Mouse (Mus musculus) natural killer cell, adult 2 months (primary cell): ENCODE measurements around the gene Lexm.
A peak's percentile ranks its signal among the peaks of the same experiment; 100 is the strongest.

ENCODE experiments used
- DNase-seq, 2 experiments: peaks; one replicate each; pipeline ENCODE4 v3.0.0; 2022; ENCODE audit warnings: low spot score in 2 of 2

The Lexm gene

GRCm38 (mm10) chr4:106624271-106624670 lies 7.2 kb upstream of the Lexm start:
- DNase-seq = no peak

GRCm38 (mm10) chr4:106622712-106623111 lies 5.7 kb upstream of the Lexm start:
- DNase-seq = no peak

DNA sequence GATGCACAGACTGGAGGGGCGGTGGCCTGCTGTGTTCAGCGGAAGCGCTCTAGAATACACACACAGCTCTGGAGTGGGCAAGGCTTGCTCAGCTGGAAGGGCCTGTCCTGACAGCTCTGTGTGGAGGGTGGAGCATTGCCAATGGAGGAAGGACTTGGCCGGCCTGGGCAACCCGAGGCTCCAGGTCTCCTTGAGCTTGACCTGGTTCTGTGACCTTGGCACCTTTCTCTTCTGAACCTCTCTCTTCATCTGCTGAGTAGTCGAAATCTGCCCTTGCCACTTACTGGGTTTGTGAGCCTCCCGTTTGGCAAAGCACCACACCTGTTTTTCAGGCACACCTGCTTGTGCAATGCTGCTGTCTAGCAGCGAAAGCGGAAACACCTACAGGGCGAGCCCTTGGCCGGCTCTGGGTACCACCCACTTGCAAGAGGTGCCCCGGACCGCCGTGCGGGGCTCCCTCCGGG lies 5.0 kb upstream of the Lexm start, which contains the start of gene Ttc22:
Ttc22 (plus strand) TSS at position 403 of the 464 bp plus-strand sequence.
- no peak for DNase-seq

- no peak for DNase-seq
Measured at GRCm38 (mm10) chr4:106621428-106621827, 4.4 kb upstream of the Lexm start.

- DNase-seq = no peak
Measured at GRCm38 (mm10) chr4:106618898-106619297, 1.9 kb upstream of the Lexm start.

- DNase-seq = no peak
Measured at GRCm38 (mm10) chr4:106615637-106616036, 1.4 kb downstream of the Lexm start.

DNA sequence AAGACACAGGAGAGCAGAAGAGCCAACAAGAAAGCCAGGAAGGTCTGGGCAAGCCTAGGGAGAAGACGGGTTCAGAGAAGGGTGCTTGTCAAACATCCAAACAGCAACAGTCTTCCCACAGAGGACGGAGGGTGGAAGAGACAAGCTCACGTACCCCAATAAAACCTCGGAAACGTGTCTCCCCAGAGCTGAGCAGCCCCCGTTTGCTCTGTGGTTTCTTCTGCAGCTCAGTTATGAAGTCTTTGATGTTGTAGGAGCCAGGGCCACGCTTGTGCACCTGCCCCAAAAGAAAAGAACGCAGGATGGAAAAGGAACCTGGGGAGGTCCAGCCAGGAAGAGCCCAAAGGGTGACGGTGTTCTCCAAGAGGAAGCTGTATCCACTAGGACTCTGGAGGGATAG lies 2.2 kb downstream of the Lexm start:
- DNase-seq = no peak

GRCm38 (mm10) chr4:106614180-106614797 lies 2.8 kb downstream of the Lexm start:
- peak in 1 of 2 experiments; percentile 42 for DNase-seq

- DNase-seq = no peak
Measured at GRCm38 (mm10) chr4:106613560-106613959, 3.5 kb downstream of the Lexm start.

DNA sequence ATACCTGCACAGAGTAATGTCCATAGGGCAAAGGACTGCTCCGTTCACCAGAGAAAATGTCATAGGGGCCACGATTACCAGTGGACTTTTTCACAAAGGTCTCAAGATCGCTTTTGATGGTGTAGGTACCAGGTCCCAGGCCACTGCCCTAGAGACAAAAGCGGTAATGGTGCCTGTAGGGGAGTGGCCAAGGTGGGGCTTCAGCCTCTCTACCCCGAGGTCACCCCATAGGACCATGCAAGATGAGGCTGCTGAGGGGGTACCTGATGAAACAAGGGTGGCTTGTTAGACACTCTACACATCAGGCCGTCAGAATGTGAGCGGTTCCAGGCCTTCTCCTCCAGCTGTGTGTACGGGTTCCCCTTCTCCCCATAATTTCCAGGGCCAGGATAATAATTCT lies 3.9 kb downstream of the Lexm start:
- DNase-seq = no peak

DNA sequence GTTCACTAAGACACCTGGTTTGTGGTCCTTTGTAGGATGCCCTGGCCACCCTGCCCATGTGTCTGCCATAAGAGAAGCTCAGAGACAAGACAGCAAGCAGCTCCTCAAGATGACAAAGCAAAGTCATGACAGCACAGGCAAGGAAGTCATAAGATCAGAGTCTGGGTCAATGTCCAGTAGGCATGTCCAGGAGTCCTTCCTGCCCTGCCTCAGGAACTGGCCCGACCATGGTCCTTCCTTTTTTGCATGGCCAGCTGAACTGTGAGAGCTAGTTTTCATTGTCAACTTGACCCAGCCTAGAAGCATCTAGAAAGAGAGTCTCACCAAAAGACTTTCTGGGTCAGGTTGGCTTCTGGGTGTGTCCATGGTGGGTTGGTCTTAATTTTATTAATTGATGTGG lies 9.1 kb downstream of the Lexm start:
- DNase-seq = no peak

DNA sequence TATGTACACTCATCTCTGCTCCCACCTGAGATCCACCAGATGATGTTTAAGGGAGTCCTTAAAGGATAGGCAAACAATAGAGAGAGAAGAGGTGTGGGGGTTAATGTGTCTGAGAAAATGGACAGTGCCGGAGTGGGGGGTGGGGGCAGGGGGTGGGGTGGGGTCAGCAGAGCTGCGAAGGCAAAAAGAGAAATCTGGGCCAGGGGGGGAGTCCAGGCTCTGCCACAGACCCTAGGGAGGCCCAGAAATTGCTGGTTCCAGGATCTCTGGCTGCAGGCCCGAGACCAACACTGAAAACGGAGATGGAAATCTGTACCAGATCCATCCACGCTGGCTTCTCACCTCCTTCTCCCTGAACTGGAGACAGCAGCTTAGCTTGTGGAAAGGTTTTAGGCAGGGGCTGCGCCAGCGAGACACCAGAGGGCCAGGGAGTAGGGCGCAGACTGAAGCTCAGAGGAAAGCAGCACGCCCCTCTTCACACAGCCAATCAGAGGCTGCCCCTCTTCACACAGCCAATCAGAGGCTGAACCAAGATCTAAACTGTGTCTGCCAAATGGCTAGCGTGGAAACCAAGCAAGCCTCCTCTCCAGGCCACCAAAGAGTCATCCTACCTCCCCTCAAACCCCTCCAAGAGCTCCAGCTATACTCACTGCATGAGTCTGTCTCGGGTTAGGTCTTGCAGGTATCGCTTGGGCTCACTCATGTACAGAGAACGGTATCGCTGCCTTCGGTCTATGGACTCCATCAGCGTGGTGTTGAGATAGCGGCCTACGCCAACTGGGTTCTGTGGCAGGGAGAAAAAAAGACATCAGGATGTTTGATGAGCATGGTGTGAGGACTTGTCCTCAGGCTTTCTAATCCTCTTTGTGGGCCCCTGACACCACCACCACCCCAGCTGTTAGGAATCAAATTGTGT lies 10.1 kb downstream of the Lexm start:
- DNase-seq = no peak

DNA sequence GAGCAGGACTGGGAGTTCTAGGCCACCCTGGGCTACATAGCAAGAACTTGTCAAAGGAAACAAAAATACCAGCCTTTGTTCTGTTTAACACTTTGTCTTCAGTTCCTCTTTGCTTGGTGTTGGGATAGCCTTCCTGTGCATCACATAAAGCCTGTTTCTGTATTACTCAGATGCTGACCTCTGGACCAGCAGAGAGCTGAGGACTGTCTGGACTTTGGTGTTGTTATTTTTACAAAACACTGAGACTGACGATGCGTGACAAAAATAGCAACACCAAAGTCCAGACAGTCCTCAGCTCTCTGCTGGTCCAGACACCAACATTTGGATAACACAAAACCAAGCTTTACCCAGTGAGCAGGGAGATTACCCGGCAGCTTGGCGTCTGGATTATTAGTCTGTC lies 16.3 kb downstream of the Lexm start:
- no peak for DNase-seq

DNA sequence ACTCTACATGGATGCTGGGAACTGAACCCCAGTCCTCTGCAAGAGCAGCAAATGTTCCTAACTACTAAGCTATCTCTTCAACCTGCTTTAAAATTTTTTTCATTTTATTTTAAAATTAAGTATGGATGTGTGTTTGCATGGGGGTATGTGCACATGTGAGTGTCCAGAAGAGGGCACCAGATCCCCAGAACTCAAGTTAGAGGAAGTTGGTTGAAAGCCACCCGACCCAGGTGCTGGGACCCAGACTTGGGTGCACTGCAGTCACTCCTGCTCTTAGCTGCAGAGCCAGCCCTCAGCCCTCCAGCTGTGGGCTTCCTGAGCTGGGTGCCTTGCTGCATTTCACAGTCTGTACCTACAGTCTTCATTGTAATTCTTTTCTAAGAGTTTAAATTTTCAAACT lies 17.6 kb downstream of the Lexm start:
- DNase-seq = no peak

- no peak for DNase-seq
Measured at GRCm38 (mm10) chr4:106597741-106598140, 19.3 kb downstream of the Lexm start.

DNA sequence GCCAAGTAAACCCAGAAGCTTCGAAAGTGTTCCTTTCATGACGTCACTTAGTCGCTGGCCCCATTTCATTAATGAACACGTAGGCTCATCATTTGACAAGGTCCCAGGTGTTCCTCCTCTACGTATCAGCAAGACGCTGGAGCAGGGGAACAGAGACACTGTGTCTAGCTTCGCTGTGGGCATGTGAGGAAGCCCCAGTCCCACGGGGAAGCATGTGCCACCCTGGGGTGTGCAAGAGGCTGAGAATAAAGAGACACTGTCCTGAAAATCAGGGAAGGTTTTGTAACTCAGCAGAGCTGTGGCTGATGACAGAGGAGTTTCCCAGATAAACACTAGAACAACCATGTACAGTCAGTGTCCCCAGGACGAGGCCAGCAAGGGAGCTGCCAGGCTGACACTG lies 20.0 kb downstream of the Lexm start:
- no peak for DNase-seq

DNA sequence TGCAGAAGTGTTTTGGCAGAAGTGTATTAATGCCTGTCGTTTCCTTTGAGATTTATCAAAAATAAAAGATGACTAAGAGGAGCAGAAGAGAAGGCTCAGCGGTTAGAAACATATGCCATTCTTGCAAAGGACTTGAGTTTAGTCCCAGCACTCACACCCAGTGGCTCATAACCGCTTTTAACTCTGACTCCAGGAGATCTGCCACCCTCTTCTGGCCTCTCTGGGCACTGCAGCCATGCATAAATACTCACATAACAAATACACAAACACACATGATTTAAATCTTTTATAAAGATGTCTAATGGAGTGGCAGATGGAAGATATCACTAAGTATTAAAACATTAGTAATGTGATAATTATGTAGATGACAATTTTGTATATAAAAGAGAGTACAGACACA lies 20.8 kb downstream of the Lexm start:
- DNase-seq = no peak

DNA sequence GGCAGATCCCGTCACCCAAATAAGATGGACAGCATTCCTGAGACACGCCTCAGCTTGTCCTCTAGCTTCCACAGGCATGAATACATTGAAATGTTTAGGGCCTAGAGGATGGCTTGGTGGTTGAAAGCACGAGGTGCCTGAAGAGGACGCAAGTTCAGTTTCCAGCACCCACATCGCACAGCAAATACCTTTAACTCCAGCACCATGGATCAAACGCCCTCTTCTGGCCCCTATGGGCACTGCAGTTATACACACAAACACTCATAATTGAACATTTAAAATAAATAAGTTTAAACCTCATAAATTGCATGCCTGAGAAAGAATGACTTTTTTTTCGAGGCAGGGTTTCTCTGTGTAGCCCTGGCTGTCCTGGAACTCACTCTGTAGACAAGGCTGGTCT lies 23.4 kb downstream of the Lexm start:
- no peak for DNase-seq

- no peak for DNase-seq
Measured at GRCm38 (mm10) chr4:106590871-106591270, 26.2 kb downstream of the Lexm start.

- DNase-seq = peak in 1 of 2 experiments; percentile 11
Measured at GRCm38 (mm10) chr4:106590142-106590541, 26.9 kb downstream of the Lexm start.

- no peak for DNase-seq
Measured at GRCm38 (mm10) chr4:106587075-106587474, 30.0 kb downstream of the Lexm start.

- DNase-seq = no peak
Measured at GRCm38 (mm10) chr4:106584665-106585064, 32.4 kb downstream of the Lexm start.
